Mouse (Mus musculus) forebrain, embryonic 11.5 days (tissue): ENCODE results near the gene Osbpl9. TPM values are rescaled to one million over a fixed set of nuclear protein-coding genes. Genes with fewer than 3 reads are reported as not detected.

Experiments
- ATAC-seq: fragments of 200-750 bp; cut with Nextera tagmentation; replicated peaks from 2 replicates; pipeline ENCODE4 v1.8.0; 2017; ENCODE audit warnings: moderate TSS enrichment; ENCODE audit not compliant: low FRiP score
- DNase-seq: peaks from one replicate; pipeline ENCODE4 v3.0.0-alpha.2; 2017; ENCODE audit warnings: low spot score
- H3K27ac ChIP-seq: fragments of 300-500 bp; sonication (generic); 2 replicates; pipeline ENCODE4 v1.5.1; 2014; ENCODE audit warnings: low read depth, low read length
- H3K27me3 ChIP-seq: fragments of 300-500 bp; sonication (generic); 2 replicates; pipeline ENCODE4 v1.6.1; 2014; ENCODE audit warnings: mild to moderate bottlenecking, low read length, mixed read lengths; ENCODE audit not compliant: control insufficient read depth, insufficient read depth
- H3K36me3 ChIP-seq: fragments of 300-500 bp; sonication (generic); 2 replicates; pipeline ENCODE4 v1.6.1; 2014; ENCODE audit warnings: mild to moderate bottlenecking, low read length, moderate library complexity, mixed read lengths; ENCODE audit not compliant: control insufficient read depth, insufficient read depth
- H3K4me1 ChIP-seq: fragments of 300-500 bp; sonication (generic); replicated peaks from 2 replicates; pipeline ENCODE4 v1.6.1; 2014; ENCODE audit warnings: low read length, mixed read lengths; ENCODE audit not compliant: control insufficient read depth, insufficient read depth
- H3K4me2 ChIP-seq: fragments of 300-500 bp; sonication (generic); 2 replicates; pipeline ENCODE4 v1.6.1; 2014; ENCODE audit warnings: low read depth, mild to moderate bottlenecking, low read length, moderate library complexity, mixed read lengths; ENCODE audit not compliant: severe bottlenecking
- H3K4me3 ChIP-seq: fragments of 300-500 bp; sonication (generic); 2 replicates; pipeline ENCODE4 v1.5.1; 2014; ENCODE audit warnings: low read depth, low read length
- H3K9ac ChIP-seq: fragments of 300-500 bp; sonication (generic); 2 replicates; pipeline ENCODE4 v1.6.1; 2014; ENCODE audit warnings: low read length
- H3K9me3 ChIP-seq: fragments of 300-500 bp; sonication (generic); 2 replicates; pipeline ENCODE4 v1.6.1; 2016; ENCODE audit warnings: low read length, mixed read lengths; ENCODE audit not compliant: control insufficient read depth
- WGBS: fragments of 180-500 bp; shearing (Covaris S2); extraction: QIAGEN DNeasy Blood & Tissue Kit; methylation state at CpG from one replicate; pipeline ENCODE4 v1.1.7; 2014; 5-methylcytosine and 5-hydroxymethylcytosine counted together
- polyA plus RNA-seq: library from polyadenylated mRNA; unstranded; fragments of >200 nt; fragmentation: Nextera tagmentation; extraction: Ambion mirVana; gene quantifications from 2 replicates; pipeline ENCODE4 v1.2.1, GENCODE M21; 2014

The Osbpl9 gene
- polyA plus RNA-seq, 1 experiment from 2014 or later = 67.7 TPM

DNA sequence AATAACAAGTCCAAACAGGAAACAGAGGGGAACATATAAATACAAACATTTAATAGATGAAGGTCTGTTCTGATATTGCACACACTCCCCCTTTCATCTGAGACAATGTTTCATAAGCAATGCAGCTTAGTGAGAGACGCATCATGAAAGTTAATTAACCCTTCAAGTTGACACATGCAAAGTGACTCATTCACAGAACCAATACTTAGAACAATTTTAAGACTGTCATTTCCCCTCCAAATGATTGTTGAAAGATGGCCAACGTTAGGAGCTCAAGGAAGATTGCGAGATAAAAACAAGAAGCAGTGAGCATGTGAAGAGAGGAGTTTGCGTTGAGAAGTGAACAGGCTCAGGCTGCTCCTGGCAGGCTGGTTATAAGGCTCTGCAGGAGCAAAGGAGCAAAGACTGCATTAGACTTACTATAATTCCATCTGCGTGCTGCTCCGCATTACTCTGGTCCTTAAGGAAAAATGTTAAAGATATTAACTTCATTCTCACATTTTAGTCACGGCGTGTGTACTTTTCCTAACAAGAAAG is 110.8 kb downstream of the Osbpl9 start:
- Histone ChIP-seq H3K4me2 (no peak overlapping the region), H3K9me3 (no peaks in the 10 kb centered on the region), H3K36me3 (no peaks in the 10 kb centered on the region; the same call in 1 of the 2 replicates), H3K27me3 (no peaks in the 10 kb centered on the region), H3K4me3 (no peak overlapping the region), H3K9ac (no peak overlapping the region), H3K4me1 (no peaks in the 10 kb centered on the region), H3K27ac (no peak overlapping the region)
- no peak for ATAC-seq
- WGBS = 90% methylated on average over 8 of the region's 8 CpGs
- DNase-seq = no peak

- ATAC-seq (no peak), DNase-seq (no peak)
- 87% methylated on average over 6 of the region's 6 CpGs for WGBS
- Histone ChIP-seq H3K9me3 (no peaks in the 10 kb centered on the region), H3K4me1 (no peaks in the 10 kb centered on the region), H3K27ac (no peak overlapping the region), H3K27me3 (no peaks in the 10 kb centered on the region), H3K4me3 (no peak overlapping the region), H3K36me3 (no peaks in the 10 kb centered on the region; the same call in 1 of the 2 replicates), H3K9ac (no peak overlapping the region), H3K4me2 (no peak overlapping the region)
These were observed 112.1 kb downstream of the Osbpl9 start for GRCm38 (mm10) chr4:109089999-109090398.

DNA sequence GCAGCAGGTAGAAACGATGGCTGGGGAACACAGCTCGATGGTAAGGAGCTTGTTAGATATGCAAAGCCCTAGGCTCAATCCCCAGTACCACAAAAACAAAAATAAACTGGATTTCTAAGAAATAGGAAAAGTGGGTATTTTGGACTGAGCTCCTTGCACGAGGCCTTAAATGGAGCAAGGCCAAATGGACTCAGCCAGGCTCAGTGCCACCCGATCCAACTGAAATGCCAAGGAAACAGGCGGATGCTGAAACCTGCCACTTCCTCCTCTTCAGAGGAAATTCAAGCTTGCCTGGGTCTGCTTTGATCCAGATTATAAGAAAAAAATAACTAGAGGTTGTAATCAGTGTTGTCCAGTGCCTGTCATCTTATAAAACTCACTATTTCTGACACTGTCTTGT is 112.9 kb downstream of the Osbpl9 start:
- 88% methylated on average over 5 of the region's 5 CpGs for WGBS
- ATAC-seq = no peak

DNA sequence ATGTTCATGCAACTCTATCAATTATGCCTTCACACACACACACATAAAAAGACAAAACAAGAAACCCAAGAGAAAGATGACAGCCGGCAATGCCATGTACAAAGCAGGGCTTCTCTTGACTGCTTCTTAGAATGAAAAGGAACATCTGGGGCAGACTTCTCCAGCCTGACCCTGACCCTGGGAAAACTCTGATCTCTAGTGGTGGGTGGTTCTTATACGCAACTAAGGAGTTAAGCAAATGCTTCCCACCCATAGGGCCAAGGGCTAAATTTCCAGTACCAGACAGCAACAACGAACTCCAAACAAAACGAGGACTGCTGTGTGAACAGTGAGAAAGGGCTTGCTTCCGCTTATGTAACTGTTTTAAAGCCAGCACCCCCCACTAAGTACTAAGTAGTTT is 122.0 kb downstream of the Osbpl9 start:
- H3K36me3 ChIP-seq = no peaks in the 10 kb centered on the region
- DNase-seq = no peak
- H3K4me1 ChIP-seq = no peaks in the 10 kb centered on the region
- no peaks in the 10 kb centered on the region for H3K27me3 ChIP-seq
- no peak overlapping the region for H3K9ac ChIP-seq
- no peak overlapping the region for H3K27ac ChIP-seq
- WGBS = 80% methylated on average over 5 of the region's 5 CpGs
- ATAC-seq = no peak
- no peaks in the 10 kb centered on the region for H3K9me3 ChIP-seq
- H3K4me3 ChIP-seq = no peak overlapping the region
- no peak overlapping the region for H3K4me2 ChIP-seq

More for the DNA sequence above, 112.9 kb downstream of the Osbpl9 start:
- no peak for DNase-seq
- H3K4me2 ChIP-seq = no peak overlapping the region
- H3K4me3 ChIP-seq = no peak overlapping the region
- no peaks in the 10 kb centered on the region for H3K9me3 ChIP-seq
- H3K4me1 ChIP-seq = no peaks in the 10 kb centered on the region
- no peaks in the 10 kb centered on the region; the same call in 1 of the 2 replicates for H3K36me3 ChIP-seq
- H3K27ac ChIP-seq = no peak overlapping the region
- no peak overlapping the region for H3K9ac ChIP-seq
- H3K27me3 ChIP-seq = no peaks in the 10 kb centered on the region

DNA sequence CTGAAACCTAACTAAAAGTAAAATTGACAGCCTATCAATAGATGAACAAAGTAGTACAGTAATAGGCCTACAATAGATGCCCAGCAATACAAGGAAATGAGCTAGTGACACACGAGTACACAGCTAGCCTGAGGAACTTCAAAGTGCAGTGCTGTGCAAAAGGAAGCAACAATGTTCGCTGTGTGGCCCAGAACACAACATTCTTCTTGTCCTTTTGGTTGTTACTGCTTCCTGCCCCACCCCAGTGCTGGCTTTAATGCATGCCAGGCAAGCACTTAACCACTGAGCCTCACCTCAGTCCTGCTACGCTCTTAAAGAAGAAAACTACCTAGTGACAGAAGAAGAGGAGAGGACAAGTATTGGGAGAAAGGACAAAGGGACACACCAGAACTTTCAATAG is 122.4 kb downstream of the Osbpl9 start:
- Histone ChIP-seq H3K9me3 (no peaks in the 10 kb centered on the region), H3K4me2 (no peak overlapping the region), H3K27ac (no peak overlapping the region), H3K4me3 (no peak overlapping the region), H3K9ac (no peak overlapping the region), H3K27me3 (no peaks in the 10 kb centered on the region), H3K36me3 (no peaks in the 10 kb centered on the region), H3K4me1 (no peaks in the 10 kb centered on the region)
- WGBS = 86% methylated on average over 3 of the region's 3 CpGs
- ATAC-seq (no peak), DNase-seq (no peak)

- ATAC-seq = no peak
- Histone ChIP-seq H3K27ac (no peak overlapping the region), H3K27me3 (no peaks in the 10 kb centered on the region), H3K36me3 (no peaks in the 10 kb centered on the region), H3K4me2 (no peak overlapping the region), H3K4me1 (no peaks in the 10 kb centered on the region), H3K9me3 (no peaks in the 10 kb centered on the region), H3K4me3 (no peak overlapping the region), H3K9ac (no peak overlapping the region)
- DNase-seq = no peak
- 93% methylated on average over 7 of the region's 7 CpGs for WGBS
These were observed 123.1 kb downstream of the Osbpl9 start for GRCm38 (mm10) chr4:109078941-109079340.

DNA sequence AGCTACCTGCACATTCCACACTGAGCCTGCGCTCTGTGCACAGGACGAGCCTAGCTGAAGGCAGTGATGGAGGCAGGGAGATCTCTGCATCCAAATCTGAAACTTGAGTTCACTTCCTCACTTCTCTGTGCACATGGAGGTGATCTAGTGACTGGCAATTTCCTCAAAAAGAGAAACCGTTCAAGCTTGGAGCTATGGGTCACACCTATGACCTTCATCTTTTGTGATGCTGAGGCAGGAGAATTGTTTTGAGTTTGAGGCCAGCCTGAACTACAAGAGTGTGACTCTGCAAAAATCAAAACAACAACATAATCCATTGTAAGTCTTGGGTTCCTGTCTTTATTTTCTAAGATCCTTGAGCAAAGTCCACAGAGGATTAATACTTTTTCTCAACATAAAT is 128.8 kb downstream of the Osbpl9 start:
- ATAC-seq (no peak), DNase-seq (no peak)
- H3K9me3 ChIP-seq = no peaks in the 10 kb centered on the region
- no peak overlapping the region for H3K27ac ChIP-seq
- no peak overlapping the region for H3K4me2 ChIP-seq
- H3K9ac ChIP-seq = no peak overlapping the region
- H3K36me3 ChIP-seq = no peaks in the 10 kb centered on the region; the same call in 1 of the 2 replicates
- 88% methylated on average over 3 of the region's 3 CpGs for WGBS
- no peaks in the 10 kb centered on the region for H3K27me3 ChIP-seq
- no peaks in the 10 kb centered on the region for H3K4me1 ChIP-seq
- no peak overlapping the region for H3K4me3 ChIP-seq

DNA sequence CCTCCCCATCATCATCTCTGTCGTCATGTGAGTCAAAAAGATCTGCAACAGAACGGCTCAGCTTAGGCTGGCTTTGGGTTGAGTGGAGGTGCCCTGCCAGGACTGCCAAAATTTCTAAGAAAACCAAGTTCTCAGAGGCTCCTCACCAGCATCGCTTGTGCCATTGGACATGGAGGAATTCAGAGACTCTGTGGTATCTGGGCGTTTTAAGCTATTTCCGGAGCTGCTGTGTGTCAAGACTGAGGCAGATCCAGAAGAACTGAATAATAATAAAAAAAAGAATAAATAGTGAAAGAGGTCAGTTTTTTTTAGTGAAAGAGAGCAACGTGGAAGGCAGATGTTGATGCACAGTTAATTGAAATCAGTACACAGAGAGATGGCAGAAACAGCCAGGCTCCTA is 129.2 kb downstream of the Osbpl9 start:
- no peaks in the 10 kb centered on the region; the same call in 1 of the 2 replicates for H3K36me3 ChIP-seq
- no peak for ATAC-seq
- no peaks in the 10 kb centered on the region for H3K9me3 ChIP-seq
- H3K9ac ChIP-seq = no peak overlapping the region
- no peak overlapping the region for H3K4me3 ChIP-seq
- H3K27me3 ChIP-seq = no peaks in the 10 kb centered on the region
- H3K4me1 ChIP-seq = no peaks in the 10 kb centered on the region
- WGBS = 91% methylated on average over 6 of the region's 6 CpGs
- H3K27ac ChIP-seq = no peak overlapping the region
- no peak for DNase-seq
- no peak overlapping the region for H3K4me2 ChIP-seq

DNA sequence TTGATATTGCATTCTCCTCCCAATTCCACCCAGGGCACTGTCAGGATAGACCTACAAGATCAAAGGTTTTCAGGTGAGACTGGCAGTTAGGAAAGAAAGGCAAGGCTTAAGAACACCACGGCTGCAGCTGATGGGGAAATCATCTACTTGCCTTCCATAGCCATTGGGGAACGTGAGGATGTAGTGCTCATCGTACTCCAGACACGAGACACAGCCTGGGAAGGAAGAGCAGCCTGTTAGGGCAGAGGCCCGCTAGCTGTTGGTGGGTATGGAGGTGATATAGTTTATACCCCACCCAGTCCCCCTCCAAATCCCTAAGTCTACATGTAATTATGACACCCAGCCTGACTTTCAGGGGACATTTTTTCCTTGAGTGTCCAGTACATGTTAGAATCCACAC is 136.4 kb downstream of the Osbpl9 start:
- DNase-seq (no peak), ATAC-seq (no peak)
- Histone ChIP-seq H3K36me3 (peaks cover 4% of the 10 kb centered on the region; the same call in 1 of the 2 replicates), H3K9ac (no peak overlapping the region), H3K4me3 (no peak overlapping the region), H3K27ac (no peak overlapping the region), H3K27me3 (no peaks in the 10 kb centered on the region), H3K4me2 (no peak overlapping the region), H3K4me1 (no peaks in the 10 kb centered on the region), H3K9me3 (no peaks in the 10 kb centered on the region)
- 93% methylated on average over 5 of the region's 5 CpGs for WGBS
